Mouse (Mus musculus) MEL (cell line): ENCODE results near the gene Farp1. TPM values are rescaled to one million over a fixed set of nuclear protein-coding genes. Genes with fewer than 3 reads are reported as not detected.

ENCODE experiments used
- DNase-seq: peaks from one replicate; pipeline ENCODE4 v3.0.0; 2011; ENCODE audit warnings: low read depth, low spot score
- H3K27ac ChIP-seq: 2 replicates; pipeline ENCODE4 v1.5.1; 2012; ENCODE audit warnings: low read depth, mild to moderate bottlenecking, control low read depth, low read length, moderate library complexity; ENCODE audit not compliant: control insufficient read depth
- H3K27me3 ChIP-seq, 2 experiments: fragments of 150-350 bp in 1 of 2; sonication (generic) in 1 of 2; 2 replicates each; pipeline ENCODE4 v1.6.1; 2012; ENCODE audit warnings: low read length in 2 of 2, mild to moderate bottlenecking in 2 of 2, improper control_type of control experiment in 1 of 2, moderate library complexity in 1 of 2; ENCODE audit not compliant: insufficient read depth in 2 of 2, control insufficient read depth in 1 of 2
- H3K36me3 ChIP-seq, 2 experiments: 2 replicates each; pipeline ENCODE4 v1.6.1; 2012 to 2014; ENCODE audit warnings: low read length in 2 of 2, improper control_type of control experiment in 1 of 2, inconsistent platforms in 1 of 2, mild to moderate bottlenecking in 1 of 2; ENCODE audit not compliant: insufficient read depth in 2 of 2, control insufficient read depth in 1 of 2
- H3K4me1 ChIP-seq, 2 experiments: fragments of 150-350 bp in 1 of 2; sonication (generic) in 1 of 2; 2 replicates each; pipeline ENCODE4 v1.6.1; 2012; ENCODE audit warnings: low read length in 2 of 2, improper control_type of control experiment in 1 of 2, mild to moderate bottlenecking in 1 of 2; ENCODE audit not compliant: insufficient read depth in 2 of 2, control insufficient read depth in 1 of 2
- H3K4me3 ChIP-seq, 2 experiments: fragments of 150-350 bp in 1 of 2; sonication (generic) in 1 of 2; 2 replicates each; pipeline ENCODE4 v1.5.1; 2012; ENCODE audit warnings: low read depth in 2 of 2, low read length in 2 of 2, mild to moderate bottlenecking in 2 of 2, moderate library complexity in 2 of 2, control low read depth in 1 of 2, improper control_type of control experiment in 1 of 2; ENCODE audit not compliant: control insufficient read depth in 1 of 2, insufficient read depth in 1 of 2
- H3K79me2 ChIP-seq: 2 replicates; pipeline ENCODE4 v1.6.1; 2012; ENCODE audit warnings: mild to moderate bottlenecking, low read length, moderate library complexity; ENCODE audit not compliant: control insufficient read depth, poor library complexity, insufficient read depth
- H3K9ac ChIP-seq: 2 replicates; pipeline ENCODE4 v1.6.1; 2012; ENCODE audit warnings: low read depth, mild to moderate bottlenecking, control low read depth, low read length, moderate library complexity; ENCODE audit not compliant: control insufficient read depth, poor library complexity, severe bottlenecking
- H3K9me3 ChIP-seq: fragments of 150-350 bp; sonication (generic); replicated peaks from 2 replicates; pipeline ENCODE4 v1.6.1; 2012; ENCODE audit warnings: mild to moderate bottlenecking, low read length, improper control_type of control experiment, moderate library complexity; ENCODE audit not compliant: insufficient read depth
- BHLHE40 ChIP-seq: IDR thresholded peaks from 2 replicates; pipeline ENCODE4 v1.6.1; 2012; ENCODE audit warnings: low read depth, mild to moderate bottlenecking, inconsistent platforms, low read length, improper control_type of control experiment, borderline replicate concordance
- CHD1 ChIP-seq: IDR thresholded peaks from 2 replicates; pipeline ENCODE4 v1.6.1; 2012; ENCODE audit warnings: low read depth, mild to moderate bottlenecking, inconsistent platforms, low read length, improper control_type of control experiment
- CHD2 ChIP-seq: IDR thresholded peaks from 2 replicates; pipeline ENCODE4 v1.6.1; 2011; ENCODE audit warnings: low read length, improper control_type of control experiment
- CTCF ChIP-seq, 3 experiments: IDR thresholded peaks in 2 of 3; conservative IDR thresholded peaks in 1 of 3; 2 replicates each; pipeline ENCODE4 v1.5.1; 2011 to 2012; ENCODE audit warnings: low read length in 3 of 3, low read depth in 2 of 3, mild to moderate bottlenecking in 2 of 3, improper control_type of control experiment in 1 of 3, inconsistent platforms in 1 of 3, mixed read lengths in 1 of 3, moderate library complexity in 1 of 3; ENCODE audit not compliant: control insufficient read depth in 1 of 3, insufficient read depth in 1 of 3, poor library complexity in 1 of 3, severe bottlenecking in 1 of 3
- ELF1 ChIP-seq: IDR thresholded peaks from 2 replicates; pipeline ENCODE4 v1.6.1; 2014; ENCODE audit warnings: low read depth, mild to moderate bottlenecking, inconsistent platforms, low read length, improper control_type of control experiment, moderate library complexity
- EP300 ChIP-seq, 2 experiments: IDR thresholded peaks; 2 replicates each; pipeline ENCODE4 v1.6.1; 2011; ENCODE audit warnings: improper control_type of control experiment in 2 of 2, low read length in 2 of 2, low read depth in 1 of 2, mild to moderate bottlenecking in 1 of 2
- GATA1 ChIP-seq: IDR thresholded peaks from 2 replicates; pipeline ENCODE4 v1.6.1; 2011; ENCODE audit warnings: low read depth, low read length, improper control_type of control experiment
- JUND ChIP-seq: IDR thresholded peaks from 2 replicates; pipeline ENCODE4 v1.6.1; 2011; ENCODE audit warnings: low read depth, mild to moderate bottlenecking, improper control_type of control experiment, low read length
- MAFK ChIP-seq: IDR thresholded peaks from 2 replicates; pipeline ENCODE4 v1.6.1; 2011; ENCODE audit warnings: low read depth, mild to moderate bottlenecking, low read length, improper control_type of control experiment, borderline replicate concordance
- MAZ ChIP-seq: IDR thresholded peaks from 2 replicates; pipeline ENCODE4 v1.6.1; 2012; ENCODE audit warnings: low read depth, mild to moderate bottlenecking, inconsistent platforms, low read length, improper control_type of control experiment
- MEF2A ChIP-seq: IDR thresholded peaks from 2 replicates; pipeline ENCODE4 v1.6.1; 2014; ENCODE audit warnings: low read depth, mild to moderate bottlenecking, inconsistent platforms, low read length, improper control_type of control experiment; ENCODE audit not compliant: poor library complexity, insufficient replicate concordance, severe bottlenecking; ENCODE audit errors: extremely low read depth
- MXI1 ChIP-seq: IDR thresholded peaks from 2 replicates; pipeline ENCODE4 v1.6.1; 2011; ENCODE audit warnings: mild to moderate bottlenecking, low read depth, low read length, improper control_type of control experiment
- MYB ChIP-seq: IDR thresholded peaks from 2 replicates; pipeline ENCODE4 v1.6.1; 2011; ENCODE audit warnings: mild to moderate bottlenecking, low read depth, low read length, improper control_type of control experiment
- NRF1 ChIP-seq: IDR thresholded peaks from 2 replicates; pipeline ENCODE4 v1.6.1; 2014; ENCODE audit warnings: low read depth, mild to moderate bottlenecking, inconsistent platforms, low read length, improper control_type of control experiment, moderate library complexity; ENCODE audit not compliant: poor library complexity, insufficient read depth, severe bottlenecking
- POLR2A ChIP-seq, 2 experiments: IDR thresholded peaks; 2 replicates each; pipeline ENCODE4 v1.6.1; 2011 to 2012; ENCODE audit warnings: low read length in 2 of 2, mild to moderate bottlenecking in 2 of 2, control low read depth in 1 of 2, improper control_type of control experiment in 1 of 2, low read depth in 1 of 2, moderate library complexity in 1 of 2; ENCODE audit not compliant: control insufficient read depth in 1 of 2, insufficient read depth in 1 of 2, poor library complexity in 1 of 2
- POLR2AphosphoS5 ChIP-seq: IDR thresholded peaks from 2 replicates; pipeline ENCODE4 v1.6.1; 2012; ENCODE audit warnings: low read depth, borderline replicate concordance, mild to moderate bottlenecking, inconsistent platforms, low read length, moderate library complexity, mixed read lengths
- RAD21 ChIP-seq: IDR thresholded peaks from 2 replicates; pipeline ENCODE4 v1.6.1; 2011; ENCODE audit warnings: mild to moderate bottlenecking, low read depth, low read length, improper control_type of control experiment
- TBP ChIP-seq: IDR thresholded peaks from 2 replicates; pipeline ENCODE4 v1.8.0; 2011; ENCODE audit warnings: low read depth, low read length, improper control_type of control experiment
- TCF12 ChIP-seq: IDR thresholded peaks from 2 replicates; pipeline ENCODE4 v1.6.1; 2014; ENCODE audit warnings: low read depth, mild to moderate bottlenecking, inconsistent platforms, low read length, improper control_type of control experiment, moderate library complexity
- UBTF ChIP-seq: IDR thresholded peaks from 2 replicates; pipeline ENCODE4 v1.6.1; 2012; ENCODE audit warnings: low read depth, mild to moderate bottlenecking, inconsistent platforms, low read length, improper control_type of control experiment, moderate library complexity, borderline replicate concordance; ENCODE audit not compliant: insufficient read depth
- USF1 ChIP-seq: IDR thresholded peaks from 2 replicates; pipeline ENCODE4 v1.6.1; 2014; ENCODE audit warnings: low read depth, mild to moderate bottlenecking, inconsistent platforms, low read length, improper control_type of control experiment, moderate library complexity
- USF2 ChIP-seq, 2 experiments: IDR thresholded peaks; 2 replicates each; pipeline ENCODE4 v1.6.1; 2011 to 2012; ENCODE audit warnings: improper control_type of control experiment in 2 of 2, low read length in 2 of 2, borderline replicate concordance in 1 of 2, inconsistent platforms in 1 of 2, low read depth in 1 of 2, mild to moderate bottlenecking in 1 of 2; ENCODE audit not compliant: insufficient read depth in 1 of 2
- ZC3H11A ChIP-seq: IDR thresholded peaks from 2 replicates; pipeline ENCODE4 v1.6.1; 2012; ENCODE audit warnings: low read depth, mild to moderate bottlenecking, inconsistent platforms, low read length, improper control_type of control experiment
- ZNF384 ChIP-seq: IDR thresholded peaks from 2 replicates; pipeline ENCODE4 v1.6.1; 2012; ENCODE audit warnings: low read depth, mild to moderate bottlenecking, inconsistent platforms, low read length, improper control_type of control experiment
- polyA plus RNA-seq, 2 experiments: library from polyadenylated mRNA; stranded (reverse) in 1 of 2; unstranded in 1 of 2; fragments of >175 nt in 1 of 2; fragments of >200 nt in 1 of 2; gene quantifications; 2 replicates each; pipeline versions ENCODE4 v1.2.1 to v1.2.4; 2012; ENCODE audit warnings: low replicate concordance in 2 of 2, low read depth in 1 of 2; ENCODE audit not compliant: insufficient read length in 2 of 2, insufficient read depth in 1 of 2, missing spikeins in 1 of 2
- total RNA-seq: library from RNA; depleted of rRNA; stranded (reverse); fragments of 300-350 nt; gene quantifications from 2 replicates; pipeline ENCODE4 v1.2.3, GENCODE M21; 2012

Gene Farp1
- total and polyA plus RNA-seq, 3 experiments: 0.62 to 1.1 TPM; not detected in 1

DNA sequence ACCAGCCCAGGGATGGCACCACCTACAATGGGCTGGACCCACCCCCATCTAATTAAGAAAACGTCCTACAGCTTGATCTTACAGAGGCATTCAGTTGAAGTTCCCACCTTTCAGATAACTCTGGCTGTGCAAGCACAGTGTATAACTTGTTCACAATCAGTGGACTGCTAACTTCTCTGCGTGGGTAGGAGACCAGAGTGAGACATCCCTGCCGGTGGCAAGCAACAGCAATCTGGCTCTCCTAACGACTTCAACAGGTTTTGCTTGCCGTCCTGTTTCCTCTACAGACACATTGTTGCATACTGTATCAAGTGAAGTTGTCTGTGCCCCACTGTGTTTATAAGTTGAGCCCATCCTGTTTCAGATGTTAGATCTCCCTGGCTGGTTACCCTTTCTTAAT is 45.7 kb downstream of the Farp1 start:
- no peaks in the 10 kb centered on the region for H3K79me2 ChIP-seq
- TF ChIP-seq TBP (no peak), UBTF (no peak), USF2 (IDR thresholded peaks at IDR 0.05; ENCODE audit: borderline replicate concordance in 1 of 2, insufficient read depth in 1 of 2, low read depth in 1 of 2, low read length in 2 of 2) (no peak), BHLHE40 (no peak), ZC3H11A (no peak), CTCF (IDR thresholded peaks at IDR 0.05 in 2 of 3, conservative IDR thresholded peaks at IDR 0.05 in 1 of 3; ENCODE audit: control insufficient read depth in 1 of 3, insufficient read depth in 1 of 3, low read depth in 2 of 3, low read length in 3 of 3, poor library complexity in 1 of 3, severe bottlenecking in 1 of 3) (no peak), POLR2AphosphoS5 (no peak), JUND (no peak), NRF1 (no peak), CHD2 (no peak), GATA1 (no peak), ELF1 (no peak), RAD21 (no peak), TCF12 (no peak), MYB (no peak)
- DNase-seq: no peak

DNA sequence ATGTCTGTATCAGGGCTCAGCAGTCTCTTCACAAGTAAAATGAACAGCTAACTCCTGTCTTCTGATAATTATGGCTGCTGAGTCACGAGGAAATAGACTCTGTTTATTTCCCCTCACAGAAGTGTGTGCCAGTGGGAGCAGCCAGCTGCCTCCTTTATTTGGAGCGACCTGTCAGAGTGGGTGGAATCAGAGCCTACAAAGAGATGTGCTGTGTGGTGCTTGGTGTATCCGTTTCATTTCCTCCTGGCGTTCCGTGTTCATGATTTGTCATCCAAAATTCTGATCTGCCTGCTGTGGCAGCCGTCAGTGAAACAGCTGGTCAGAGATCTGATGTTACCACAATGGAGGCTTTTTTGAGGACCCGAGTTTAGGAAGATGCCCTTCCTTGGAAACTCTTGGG is 47.3 kb downstream of the Farp1 start:
- Histone ChIP-seq H3K4me1 (no peaks in the 10 kb centered on the region), H3K9me3 (no peaks in the 10 kb centered on the region), H3K27ac (no peak overlapping the region)

More for the DNA sequence above, 45.7 kb downstream of the Farp1 start:
- Histone ChIP-seq H3K36me3 (no peaks in the 10 kb centered on the region), H3K27me3 (no peaks in the 10 kb centered on the region), H3K9ac (no peak overlapping the region), H3K4me3 (no peak overlapping the region), H3K9me3 (no peaks in the 10 kb centered on the region), H3K4me1 (no peaks in the 10 kb centered on the region), H3K27ac (no peak overlapping the region)

More for the DNA sequence above, 47.3 kb downstream of the Farp1 start:
- TF ChIP-seq TCF12 (no peak), CHD2 (no peak), EP300 (IDR thresholded peaks at IDR 0.05; ENCODE audit: low read depth in 1 of 2, low read length in 2 of 2) (no peak), ZNF384 (no peak), BHLHE40 (no peak), MEF2A (no peak), RAD21 (no peak), UBTF (no peak), MAZ (no peak), CHD1 (no peak), USF1 (no peak), MAFK (no peak), POLR2A (IDR thresholded peaks at IDR 0.05; ENCODE audit: control insufficient read depth in 1 of 2, insufficient read depth in 1 of 2, low read depth in 1 of 2, low read length in 2 of 2, poor library complexity in 1 of 2) (no peak), MXI1 (no peak)
- Histone ChIP-seq H3K9ac (no peak overlapping the region), H3K79me2 (no peaks in the 10 kb centered on the region), H3K36me3 (no peaks in the 10 kb centered on the region), H3K27me3 (no peaks in the 10 kb centered on the region), H3K4me3 (no peak overlapping the region)
- DNase-seq: no peak
